Mouse (Mus musculus) MEL (cell line): ENCODE data around the gene Tspan17. TPM values are rescaled to one million over a fixed set of nuclear protein-coding genes. Genes with fewer than 3 reads are reported as not detected.

ENCODE experiments used
- DNase-seq: peaks from one replicate; pipeline ENCODE4 v3.0.0; 2011; ENCODE audit warnings: low read depth, low spot score
- H3K27ac ChIP-seq: 2 replicates; pipeline ENCODE4 v1.5.1; 2012; ENCODE audit warnings: low read depth, mild to moderate bottlenecking, control low read depth, low read length, moderate library complexity; ENCODE audit not compliant: control insufficient read depth
- H3K27me3 ChIP-seq, 2 experiments: fragments of 150-350 bp in 1 of 2; sonication (generic) in 1 of 2; 2 replicates each; pipeline ENCODE4 v1.6.1; 2012; ENCODE audit warnings: low read length in 2 of 2, mild to moderate bottlenecking in 2 of 2, improper control_type of control experiment in 1 of 2, moderate library complexity in 1 of 2; ENCODE audit not compliant: insufficient read depth in 2 of 2, control insufficient read depth in 1 of 2
- H3K36me3 ChIP-seq, 2 experiments: 2 replicates each; pipeline ENCODE4 v1.6.1; 2012 to 2014; ENCODE audit warnings: low read length in 2 of 2, improper control_type of control experiment in 1 of 2, inconsistent platforms in 1 of 2, mild to moderate bottlenecking in 1 of 2; ENCODE audit not compliant: insufficient read depth in 2 of 2, control insufficient read depth in 1 of 2
- H3K4me1 ChIP-seq, 2 experiments: fragments of 150-350 bp in 1 of 2; sonication (generic) in 1 of 2; 2 replicates each; pipeline ENCODE4 v1.6.1; 2012; ENCODE audit warnings: low read length in 2 of 2, improper control_type of control experiment in 1 of 2, mild to moderate bottlenecking in 1 of 2; ENCODE audit not compliant: insufficient read depth in 2 of 2, control insufficient read depth in 1 of 2
- H3K4me3 ChIP-seq, 2 experiments: fragments of 150-350 bp in 1 of 2; sonication (generic) in 1 of 2; 2 replicates each; pipeline ENCODE4 v1.5.1; 2012; ENCODE audit warnings: low read depth in 2 of 2, low read length in 2 of 2, mild to moderate bottlenecking in 2 of 2, moderate library complexity in 2 of 2, control low read depth in 1 of 2, improper control_type of control experiment in 1 of 2; ENCODE audit not compliant: control insufficient read depth in 1 of 2, insufficient read depth in 1 of 2
- H3K79me2 ChIP-seq: 2 replicates; pipeline ENCODE4 v1.6.1; 2012; ENCODE audit warnings: mild to moderate bottlenecking, low read length, moderate library complexity; ENCODE audit not compliant: control insufficient read depth, poor library complexity, insufficient read depth
- H3K9ac ChIP-seq: 2 replicates; pipeline ENCODE4 v1.6.1; 2012; ENCODE audit warnings: low read depth, mild to moderate bottlenecking, control low read depth, low read length, moderate library complexity; ENCODE audit not compliant: control insufficient read depth, poor library complexity, severe bottlenecking
- H3K9me3 ChIP-seq: fragments of 150-350 bp; sonication (generic); replicated peaks from 2 replicates; pipeline ENCODE4 v1.6.1; 2012; ENCODE audit warnings: mild to moderate bottlenecking, low read length, improper control_type of control experiment, moderate library complexity; ENCODE audit not compliant: insufficient read depth
- CHD2 ChIP-seq: IDR thresholded peaks from 2 replicates; pipeline ENCODE4 v1.6.1; 2011; ENCODE audit warnings: low read length, improper control_type of control experiment
- CTCF ChIP-seq, 3 experiments: IDR thresholded peaks in 2 of 3; conservative IDR thresholded peaks in 1 of 3; 2 replicates each; pipeline ENCODE4 v1.5.1; 2011 to 2012; ENCODE audit warnings: low read length in 3 of 3, low read depth in 2 of 3, mild to moderate bottlenecking in 2 of 3, improper control_type of control experiment in 1 of 3, inconsistent platforms in 1 of 3, mixed read lengths in 1 of 3, moderate library complexity in 1 of 3; ENCODE audit not compliant: control insufficient read depth in 1 of 3, insufficient read depth in 1 of 3, poor library complexity in 1 of 3, severe bottlenecking in 1 of 3
- EP300 ChIP-seq, 2 experiments: IDR thresholded peaks; 2 replicates each; pipeline ENCODE4 v1.6.1; 2011; ENCODE audit warnings: improper control_type of control experiment in 2 of 2, low read length in 2 of 2, low read depth in 1 of 2, mild to moderate bottlenecking in 1 of 2
- ETS1 ChIP-seq: IDR thresholded peaks from 2 replicates; pipeline ENCODE4 v1.6.1; 2012; ENCODE audit warnings: low read depth, mild to moderate bottlenecking, inconsistent platforms, low read length, improper control_type of control experiment, moderate library complexity
- GATA1 ChIP-seq: IDR thresholded peaks from 2 replicates; pipeline ENCODE4 v1.6.1; 2011; ENCODE audit warnings: low read depth, low read length, improper control_type of control experiment
- HCFC1 ChIP-seq: IDR thresholded peaks from 2 replicates; pipeline ENCODE4 v1.6.1; 2012; ENCODE audit warnings: low read depth, mild to moderate bottlenecking, inconsistent platforms, low read length, improper control_type of control experiment, moderate library complexity
- KAT2A ChIP-seq: conservative IDR thresholded peaks from 2 replicates; pipeline ENCODE4 v1.6.1; 2012; ENCODE audit warnings: low read depth, low read length, improper control_type of control experiment, inconsistent platforms
- MAFK ChIP-seq: IDR thresholded peaks from 2 replicates; pipeline ENCODE4 v1.6.1; 2011; ENCODE audit warnings: low read depth, mild to moderate bottlenecking, low read length, improper control_type of control experiment, borderline replicate concordance
- NRF1 ChIP-seq: IDR thresholded peaks from 2 replicates; pipeline ENCODE4 v1.6.1; 2014; ENCODE audit warnings: low read depth, mild to moderate bottlenecking, inconsistent platforms, low read length, improper control_type of control experiment, moderate library complexity; ENCODE audit not compliant: poor library complexity, insufficient read depth, severe bottlenecking
- POLR2AphosphoS2 ChIP-seq: IDR thresholded peaks from 2 replicates; pipeline ENCODE4 v1.6.1; 2011; ENCODE audit warnings: low read length, improper control_type of control experiment
- RAD21 ChIP-seq: IDR thresholded peaks from 2 replicates; pipeline ENCODE4 v1.6.1; 2011; ENCODE audit warnings: mild to moderate bottlenecking, low read depth, low read length, improper control_type of control experiment
- SIN3A ChIP-seq: IDR thresholded peaks from 2 replicates; pipeline ENCODE4 v1.6.1; 2012; ENCODE audit warnings: low read length, improper control_type of control experiment, inconsistent platforms
- SMC3 ChIP-seq: IDR thresholded peaks from 2 replicates; pipeline ENCODE4 v1.6.1; 2011; ENCODE audit warnings: low read depth, low read length, improper control_type of control experiment
- UBTF ChIP-seq: IDR thresholded peaks from 2 replicates; pipeline ENCODE4 v1.6.1; 2012; ENCODE audit warnings: low read depth, mild to moderate bottlenecking, inconsistent platforms, low read length, improper control_type of control experiment, moderate library complexity, borderline replicate concordance; ENCODE audit not compliant: insufficient read depth
- ZC3H11A ChIP-seq: IDR thresholded peaks from 2 replicates; pipeline ENCODE4 v1.6.1; 2012; ENCODE audit warnings: low read depth, mild to moderate bottlenecking, inconsistent platforms, low read length, improper control_type of control experiment
- ZMIZ1 ChIP-seq: IDR thresholded peaks from 2 replicates; pipeline ENCODE4 v1.6.1; 2012; ENCODE audit warnings: low read depth, mild to moderate bottlenecking, inconsistent platforms, low read length, improper control_type of control experiment, moderate library complexity
- ZNF384 ChIP-seq: IDR thresholded peaks from 2 replicates; pipeline ENCODE4 v1.6.1; 2012; ENCODE audit warnings: low read depth, mild to moderate bottlenecking, inconsistent platforms, low read length, improper control_type of control experiment
- polyA plus RNA-seq, 2 experiments: library from polyadenylated mRNA; stranded (reverse) in 1 of 2; unstranded in 1 of 2; fragments of >175 nt in 1 of 2; fragments of >200 nt in 1 of 2; gene quantifications; 2 replicates each; pipeline versions ENCODE4 v1.2.1 to v1.2.4; 2012; ENCODE audit warnings: low replicate concordance in 2 of 2, low read depth in 1 of 2; ENCODE audit not compliant: insufficient read length in 2 of 2, insufficient read depth in 1 of 2, missing spikeins in 1 of 2
- total RNA-seq: library from RNA; depleted of rRNA; stranded (reverse); fragments of 300-350 nt; gene quantifications from 2 replicates; pipeline ENCODE4 v1.2.3, GENCODE M21; 2012

Tspan17 gene
- total and polyA plus RNA-seq, 3 experiments: 4.1 to 23.0 TPM; not detected in 1

- DNase-seq: no peak
- no peaks in the 10 kb centered on the region for H3K27me3 ChIP-seq
Measured at GRCm38 (mm10) chr13:54794843-54795242, 5.7 kb downstream of the Tspan17 start.

GRCm38 (mm10) chr13:54797356-54797755 lies 8.2 kb downstream of the Tspan17 start:
- no peaks in the 10 kb centered on the region for H3K9me3 ChIP-seq
- no peak overlapping the region for H3K9ac ChIP-seq
- H3K36me3 ChIP-seq: no peaks in the 10 kb centered on the region
- H3K4me1 ChIP-seq: peaks cover 2 to 15% of the 10 kb centered on the region in 2 experiments; a peak in 3 of 4 replicates
- H3K27me3 ChIP-seq: no peaks in the 10 kb centered on the region
- peak; percentile 64 for DNase-seq
- H3K4me3 ChIP-seq: no peak overlapping the region
- H3K27ac ChIP-seq: no peak overlapping the region
- TF ChIP-seq ZMIZ1 (no peak), UBTF (no peak), KAT2A (no peak), SIN3A (0 out of 2 replicates have a peak, but pooled peaks have one; percentile 25), MAFK (no peak), HCFC1 (no peak), ETS1 (no peak), ZC3H11A (peak; percentile 61), GATA1 (no peak), ZNF384 (peak; percentile 56), NRF1 (no peak), CHD2 (no peak), SMC3 (peak; percentile 73), RAD21 (peak; percentile 83), CTCF (IDR thresholded peaks at IDR 0.05 in 2 of 3, conservative IDR thresholded peaks at IDR 0.05 in 1 of 3; ENCODE audit: control insufficient read depth in 1 of 3, insufficient read depth in 1 of 3, low read depth in 2 of 3, low read length in 3 of 3, poor library complexity in 1 of 3, severe bottlenecking in 1 of 3) (peak; percentile 66 to 99 (median 89)), EP300 (IDR thresholded peaks at IDR 0.05; ENCODE audit: low read depth in 1 of 2, low read length in 2 of 2) (no peak)
- TF ChIP-seq, all 39 proteins: peak for 6
- H3K79me2 ChIP-seq: no peaks in the 10 kb centered on the region

More at GRCm38 (mm10) chr13:54794843-54795242, 5.7 kb downstream of the Tspan17 start:
- Histone ChIP-seq H3K36me3 (no peaks in the 10 kb centered on the region; a peak in 1 of 4 replicates), H3K27ac (no peak overlapping the region), H3K4me1 (peaks cover 2 to 15% of the 10 kb centered on the region in 2 experiments; a peak in 3 of 4 replicates), H3K9ac (no peak overlapping the region), H3K79me2 (no peaks in the 10 kb centered on the region), H3K4me3 (no peak overlapping the region), H3K9me3 (no peaks in the 10 kb centered on the region)
- TF ChIP-seq POLR2AphosphoS2 (no peak), CTCF (IDR thresholded peaks at IDR 0.05 in 2 of 3, conservative IDR thresholded peaks at IDR 0.05 in 1 of 3; ENCODE audit: control insufficient read depth in 1 of 3, insufficient read depth in 1 of 3, low read depth in 2 of 3, low read length in 3 of 3, poor library complexity in 1 of 3, severe bottlenecking in 1 of 3) (peak in 1 of 3 experiments; percentile 5; a peak in 1 of 6 replicates)
